Mouse (Mus musculus) bone marrow, adult 2 months (tissue): Measurements from ENCODE around the gene Asphd1.

Experiments
- CTCF ChIP-seq: fragments of 200-500 bp; IDR thresholded peaks from 2 replicates; pipeline ENCODE4 v1.5.1; 2011; ENCODE audit warnings: low read length, control low read depth; ENCODE audit not compliant: control insufficient read depth, insufficient read depth
- POLR2A ChIP-seq: fragments of 200-500 bp; IDR thresholded peaks from 2 replicates; pipeline ENCODE4 v1.6.1; 2011; ENCODE audit warnings: low read depth, mild to moderate bottlenecking, control low read depth, low read length, borderline replicate concordance; ENCODE audit not compliant: control insufficient read depth

DNA sequence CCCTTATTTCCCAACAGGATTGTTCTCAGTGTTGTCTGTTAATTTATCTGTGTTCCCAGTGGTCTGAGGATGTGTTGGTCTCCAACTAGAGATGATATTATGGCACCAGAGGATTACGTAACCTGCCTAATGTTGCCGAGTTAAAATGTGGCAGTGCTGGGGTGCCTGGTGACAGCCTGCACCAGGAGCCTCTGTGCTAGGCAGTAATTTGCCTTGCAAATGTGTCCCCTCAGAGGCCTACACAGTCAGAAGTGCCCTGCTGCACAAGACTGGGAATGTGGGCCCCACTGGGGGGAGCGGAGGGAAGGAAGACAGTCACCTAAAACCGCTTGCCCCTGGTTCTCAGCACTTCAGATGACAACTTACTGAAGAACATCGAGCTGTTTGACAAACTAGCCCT, 7.6 kb downstream of the Asphd1 start:
- TF ChIP-seq CTCF (no peak), POLR2A (no peak)
